8 mouse cellular contexts compared by ENCODE assay signal in the genomic region with DNA sequence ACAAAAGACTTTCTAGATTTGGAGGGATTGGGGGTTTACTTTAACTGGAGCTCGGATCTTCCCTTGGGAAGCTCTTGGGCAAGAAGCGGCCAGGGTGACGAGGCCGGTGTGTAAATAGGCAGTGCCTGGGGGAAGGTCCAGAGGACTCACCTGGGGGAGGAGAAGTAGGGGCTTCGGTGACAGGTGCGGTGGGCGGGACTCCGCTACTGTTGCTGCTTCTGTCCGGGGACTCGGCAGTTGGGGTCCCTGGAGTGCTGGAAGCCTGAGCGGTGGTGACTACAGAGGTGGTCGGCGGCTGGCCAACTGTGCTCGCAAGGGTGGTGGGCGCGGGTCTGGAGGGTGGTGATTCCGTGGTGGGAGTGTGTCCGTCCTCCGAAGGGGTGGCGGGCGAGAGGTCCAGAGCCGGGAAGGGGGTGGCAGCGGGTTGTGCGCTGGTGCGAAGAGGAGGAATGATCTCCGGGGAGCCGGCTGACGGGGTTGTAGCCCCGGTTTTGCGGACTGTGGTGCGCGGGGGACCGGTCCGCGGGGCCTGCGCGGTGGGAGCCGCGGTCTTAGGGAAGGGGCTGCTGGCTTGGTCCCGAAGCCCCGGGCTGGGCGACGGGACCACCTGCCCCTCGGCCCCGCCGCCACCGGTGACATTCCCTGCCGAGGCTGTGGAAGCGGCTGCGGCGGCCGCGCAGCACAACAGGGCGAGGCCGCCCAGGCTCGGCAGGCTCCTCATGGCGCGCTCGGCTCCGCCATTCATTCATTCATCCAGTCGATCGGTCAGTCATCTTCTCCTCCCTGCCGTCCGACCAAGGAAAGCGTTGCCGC. TPM values are rescaled to one million over a fixed set of nuclear protein-coding genes. Genes with fewer than 3 reads are reported as not detected.
A peak's percentile ranks its signal among the peaks of the same experiment; 100 is the strongest.
DNase-seq lines count a peak whose midpoint lies in the region; ATAC-seq and TF ChIP-seq lines count a peak whose summit lies in the region.

No protein-coding gene starts in this region.

- no peaks in the 10 kb centered on the region for H3K27me3 ChIP-seq in intestine, embryonic 15.5 days (replicated peaks)
- no peaks in the 10 kb centered on the region for H3K27me3 ChIP-seq in limb, embryonic 14.5 days (ENCODE audit: control insufficient read depth, insufficient read depth, low read length)
- H3K27me3 ChIP-seq in midbrain, embryonic 15.5 days (replicated peaks): no peaks in the 10 kb centered on the region
- H3K27me3 ChIP-seq in splenic B cell, adult 2 months (ENCODE audit: control insufficient read depth, insufficient read depth, low read length, poor library complexity, severe bottlenecking): no peaks in the 10 kb centered on the region

- 0% methylated on average over 66 of the region's 66 CpGs for WGBS in intestine, embryonic 15.5 days
- WGBS in limb, embryonic 14.5 days: 1% methylated on average over 40 of the region's 66 CpGs
- WGBS in midbrain, embryonic 15.5 days: under 1% methylated on average over 66 of the region's 66 CpGs

- TF ChIP-seq POLR2A in limb, embryonic 14.5 days (IDR thresholded peaks at IDR 0.05; ENCODE audit: borderline replicate concordance, extremely low read depth, insufficient read depth, insufficient read length): no peak

- peak; percentile 67 for ATAC-seq in intestine, embryonic 15.5 days
- peak; percentile 51 for ATAC-seq in limb, embryonic 14.5 days (ENCODE audit: low FRiP score, low read depth)
- peak; percentile 67 for ATAC-seq in midbrain, embryonic 15.5 days (replicated peaks)

- peak overlapping the region; percentile 90 for H3K4me2 ChIP-seq in intestine, embryonic 15.5 days (replicated peaks)
- H3K4me2 ChIP-seq in limb, embryonic 14.5 days (replicated peaks; ENCODE audit: low read depth, low read length, severe bottlenecking): peak overlapping the region; percentile 88
- peak overlapping the region; percentile 76 for H3K4me2 ChIP-seq in midbrain, embryonic 15.5 days

- peak overlapping the region; percentile 78 for H3K4me3 ChIP-seq in intestine, embryonic 15.5 days (replicated peaks)
- peak overlapping the region; percentile 82 for H3K4me3 ChIP-seq in limb, embryonic 14.5 days (replicated peaks; ENCODE audit: low read length)
- H3K4me3 ChIP-seq in midbrain, embryonic 15.5 days: peak overlapping the region; percentile 85

- H3K36me3 ChIP-seq in intestine, embryonic 15.5 days: no peaks in the 10 kb centered on the region
- no peaks in the 10 kb centered on the region for H3K36me3 ChIP-seq in limb, embryonic 14.5 days (ENCODE audit: control insufficient read depth, insufficient read depth, low read length)
- no peaks in the 10 kb centered on the region for H3K36me3 ChIP-seq in midbrain, embryonic 15.5 days (replicated peaks)
- no peaks in the 10 kb centered on the region for H3K36me3 ChIP-seq in splenic B cell, adult 2 months (ENCODE audit: control insufficient read depth, insufficient read depth, low read length, poor library complexity, severe bottlenecking)

- 0 out of 2 replicates have a peak overlapping the region, but pooled peaks have one; percentile 37 for H3K27ac ChIP-seq in intestine, embryonic 15.5 days
- no peak overlapping the region for H3K27ac ChIP-seq in limb, embryonic 14.5 days (replicated peaks; ENCODE audit: low read depth, low read length)
- H3K27ac ChIP-seq in midbrain, embryonic 15.5 days: peak overlapping the region; percentile 100

- no peaks in the 10 kb centered on the region for H3K9me3 ChIP-seq in intestine, embryonic 15.5 days
- H3K9me3 ChIP-seq in limb, embryonic 14.5 days (ENCODE audit: control insufficient read depth, low read length): no peaks in the 10 kb centered on the region
- no peaks in the 10 kb centered on the region for H3K9me3 ChIP-seq in midbrain, embryonic 15.5 days

- DNase-seq in heart, adult 18-20 months: peak; percentile 37 to 39
- DNase-seq in heart, adult 8-10 months (ENCODE audit: low spot score): no peak
- peak; percentile 84 for DNase-seq in cerebellum, adult 9-11 months
- peak; percentile 47 to 48 for DNase-seq in frontal cortex, postnatal 10 days (ENCODE audit: low spot score in 2 of 2)
- no peak for DNase-seq in limb, embryonic 14.5 days (ENCODE audit: low spot score)
- peak; percentile 24 for DNase-seq in splenic B cell, adult 2 months (ENCODE audit: low read depth, low spot score)

- peak overlapping the region; percentile 73 for H3K9ac ChIP-seq in intestine, embryonic 15.5 days
- H3K9ac ChIP-seq in limb, embryonic 14.5 days (ENCODE audit: low read depth, low read length, severe bottlenecking): peak overlapping the region; percentile 96
- H3K9ac ChIP-seq in midbrain, embryonic 15.5 days: peak overlapping the region; percentile 95

- H3K4me1 ChIP-seq in intestine, embryonic 15.5 days (replicated peaks): peaks cover 5% of the 10 kb centered on the region
- H3K4me1 ChIP-seq in limb, embryonic 14.5 days (ENCODE audit: control insufficient read depth, insufficient read depth, low read length): peaks cover 14% of the 10 kb centered on the region
- H3K4me1 ChIP-seq in midbrain, embryonic 15.5 days: peaks cover 44% of the 10 kb centered on the region

RNA-seq across cellular contexts. Expression of gene Megf9, which starts 0.5 kb away (rescaled TPM):
- 10 to 100 TPM; 10.1 to 12.2 TPM for total RNA-seq in heart, adult 18-20 months (2021)
- total RNA-seq in heart, adult 8-10 months (2022): 10 to 100 TPM in 3 of 4 experiments, 1 to 10 TPM in 1; 8.7 to 13.5 (median 12.8) TPM
- 5.3 and 5.5 TPM in 2 replicates for polyA plus RNA-seq in intestine, embryonic 15.5 days (2015; fragmentation: Nextera tagmentation; extraction: Ambion mirVana)
- 9.2 and 11.8 TPM in 2 replicates for polyA plus RNA-seq in limb, embryonic 14.5 days (2012; rRNA removed)
- 16.5 and 17.3 TPM in 2 replicates for polyA plus RNA-seq in limb, embryonic 14.5 days (2014; fragmentation: Nextera tagmentation; extraction: Ambion mirVana)
- 30.4 and 32.2 TPM in 2 replicates for polyA plus RNA-seq in midbrain, embryonic 15.5 days (2015; fragmentation: Nextera tagmentation; extraction: Ambion mirVana)

Comparison
In these comparisons a context has a peak if more than half of its experiments do, and no peak if none do; other contexts are left out.
1. DNase-seq: peak in heart, adult 18-20 months (2 of 2), cerebellum, adult 9-11 months (single experiment), frontal cortex, postnatal 10 days (2 of 2) and splenic B cell, adult 2 months (single experiment); none in heart, adult 8-10 months (single experiment) and limb, embryonic 14.5 days (single experiment).
2. Peak in every context shown above with its lines, with median percentiles within 50 percentile points of each other: ATAC-seq, H3K4me2 ChIP-seq, H3K4me3 ChIP-seq and H3K9ac ChIP-seq.